Mouse (Mus musculus): ENCODE measurements around the gene Ms4a6b.
"Not testable (repeated sequence)": the region's sequence is repeated elsewhere in the genome, so short reads cannot be mapped to it uniquely, and the experiment has no call there.

Ms4a6b gene

DNA sequence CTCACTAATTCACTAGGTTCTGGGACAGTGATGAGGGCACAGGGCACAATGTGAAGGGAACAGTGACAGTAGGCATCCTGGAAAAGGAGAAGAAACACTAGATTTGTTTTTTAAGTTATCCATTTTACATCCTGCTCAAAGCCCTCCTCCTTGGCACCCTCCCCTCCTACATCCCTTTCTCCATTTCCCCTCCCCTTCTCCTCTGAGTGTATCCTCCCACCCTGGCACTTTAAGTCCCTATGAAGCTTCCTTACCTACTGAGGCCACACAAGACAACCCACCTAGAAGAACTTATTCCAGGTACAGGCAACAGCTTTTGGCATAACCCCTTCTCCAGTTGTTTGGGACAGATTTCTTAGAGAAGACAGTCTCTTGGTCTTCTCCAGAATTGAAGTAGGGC lies at the start of gene Ms4a6b:
Ms4a6b (plus strand) TSS at position 267 of the 400 bp plus-strand sequence.
- DNase-seq (ENCODE audit: low spot score in 2 of 2) = no peak

GRCm38 (mm10) chr19:11468361-11468760 lies 48.0 kb upstream of the Ms4a6b start:
- DNase-seq (ENCODE audit: low spot score in 2 of 2) = not testable (repeated sequence)

DNA sequence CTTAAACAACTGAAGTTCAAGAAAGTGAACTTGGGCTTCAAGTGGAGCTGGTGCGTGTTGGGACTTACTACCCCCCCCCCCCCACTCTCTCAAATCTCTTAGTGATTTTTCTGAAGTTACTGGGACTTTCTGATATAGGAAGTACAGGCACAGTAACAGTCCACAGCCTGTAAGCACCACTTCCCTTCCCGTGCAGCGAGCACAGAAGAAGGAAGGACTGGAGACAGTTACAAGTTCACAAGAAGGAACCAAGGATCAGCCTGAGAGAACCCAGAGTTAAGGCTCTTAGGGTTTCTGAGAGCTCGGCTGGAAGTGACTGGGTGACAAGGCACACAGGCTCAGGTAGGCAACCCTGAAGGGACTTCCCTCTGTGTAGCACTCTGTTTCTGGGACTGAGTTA lies 47.1 kb upstream of the Ms4a6b start, which contains the start of gene Ms4a6c:
Ms4a6c (plus strand) TSS at position 152 of the 400 bp plus-strand sequence.
- DNase-seq (ENCODE audit: low spot score in 2 of 2) = not testable (repeated sequence)

- no peak for DNase-seq (ENCODE audit: low spot score in 2 of 2)
Measured at GRCm38 (mm10) chr19:11479714-11480113, 36.6 kb upstream of the Ms4a6b start.

DNA sequence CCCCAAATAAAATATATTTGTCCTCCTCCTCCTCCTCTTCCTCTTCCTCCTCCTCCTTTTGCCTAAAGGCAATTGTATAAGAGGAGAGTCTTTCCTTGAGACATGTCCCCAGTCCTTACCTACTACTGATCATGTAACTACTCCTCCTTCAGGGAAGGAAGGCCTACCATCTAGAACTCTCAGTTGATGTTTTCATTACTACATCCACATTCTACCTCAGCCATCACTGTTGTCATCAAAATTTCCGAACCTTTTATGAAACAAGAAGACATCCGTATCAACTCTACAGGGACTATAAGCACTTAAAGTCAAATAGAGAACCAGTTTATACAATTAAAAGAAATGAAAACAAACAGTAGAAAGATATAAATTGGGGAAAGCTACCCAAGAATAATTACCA lies 33.6 kb upstream of the Ms4a6b start:
- DNase-seq (ENCODE audit: low spot score in 2 of 2) = no peak

- no peak for DNase-seq (ENCODE audit: low spot score in 2 of 2)
Measured at GRCm38 (mm10) chr19:11483941-11484340, 32.4 kb upstream of the Ms4a6b start.

DNA sequence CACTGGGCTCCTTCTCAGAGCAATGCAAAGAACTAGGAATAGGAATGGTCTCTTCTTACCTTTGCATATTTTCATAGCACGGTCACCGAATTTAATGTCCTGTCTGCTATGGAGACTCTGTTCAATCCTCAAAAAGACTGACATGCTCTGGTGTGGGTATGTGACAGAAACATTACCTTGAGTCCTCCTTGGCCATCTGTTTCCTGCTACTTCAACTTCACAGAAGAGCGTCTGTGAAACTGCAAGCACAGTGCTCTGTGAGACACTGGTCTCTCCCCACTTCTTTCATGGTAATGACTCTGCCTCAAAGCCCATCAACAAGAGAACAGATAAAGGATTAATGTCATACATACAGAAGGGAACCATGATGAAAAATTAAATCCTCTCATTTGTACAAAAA lies 31.9 kb upstream of the Ms4a6b start:
- DNase-seq (ENCODE audit: low spot score in 2 of 2) = no peak

DNA sequence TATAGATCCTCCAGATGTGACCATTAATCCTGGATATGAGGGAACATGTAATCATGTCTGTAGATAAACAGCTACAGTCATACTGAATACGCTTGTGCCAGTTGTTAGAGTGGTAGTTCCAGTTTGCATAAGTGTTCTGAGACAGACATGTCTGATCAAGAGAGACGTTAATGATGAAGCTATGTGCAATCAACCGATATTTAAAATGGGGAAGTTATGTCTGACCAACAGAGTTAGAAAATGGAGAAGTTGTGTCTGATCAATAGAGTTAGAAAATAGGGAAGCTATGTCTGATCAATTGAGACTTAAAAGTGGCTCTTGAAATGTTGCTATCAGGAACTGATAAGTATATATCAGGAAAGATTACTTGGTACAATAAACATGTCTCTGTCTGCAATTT lies 31.0 kb upstream of the Ms4a6b start:
- no peak for DNase-seq (ENCODE audit: low spot score in 2 of 2)

DNA sequence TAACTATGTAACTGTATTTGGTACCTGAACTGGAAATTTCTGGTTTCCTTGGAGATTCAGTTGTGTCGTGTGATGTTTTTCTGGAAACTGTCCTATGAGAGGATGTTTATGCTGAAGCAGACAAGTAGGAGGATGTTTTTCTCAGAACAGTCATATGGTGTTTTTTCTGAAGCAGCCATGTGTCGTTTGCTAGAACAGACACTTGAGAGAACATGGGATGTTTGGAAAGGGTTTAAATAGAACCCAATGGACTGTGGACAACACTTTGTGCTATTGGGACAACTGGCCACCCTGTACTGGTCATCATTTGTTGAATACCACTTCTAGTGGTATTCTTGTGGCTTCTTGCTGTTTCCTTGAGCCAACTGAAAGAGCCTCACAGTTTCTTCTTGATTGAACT lies 30.6 kb upstream of the Ms4a6b start, which contains the start of gene Gm8369:
Gm8369 (plus strand) TSS at position 193 of the 400 bp plus-strand sequence.
- no peak for DNase-seq (ENCODE audit: low spot score in 2 of 2)

- no peak for DNase-seq (ENCODE audit: low spot score in 2 of 2)
Measured at GRCm38 (mm10) chr19:11486599-11486998, 29.7 kb upstream of the Ms4a6b start.

DNA sequence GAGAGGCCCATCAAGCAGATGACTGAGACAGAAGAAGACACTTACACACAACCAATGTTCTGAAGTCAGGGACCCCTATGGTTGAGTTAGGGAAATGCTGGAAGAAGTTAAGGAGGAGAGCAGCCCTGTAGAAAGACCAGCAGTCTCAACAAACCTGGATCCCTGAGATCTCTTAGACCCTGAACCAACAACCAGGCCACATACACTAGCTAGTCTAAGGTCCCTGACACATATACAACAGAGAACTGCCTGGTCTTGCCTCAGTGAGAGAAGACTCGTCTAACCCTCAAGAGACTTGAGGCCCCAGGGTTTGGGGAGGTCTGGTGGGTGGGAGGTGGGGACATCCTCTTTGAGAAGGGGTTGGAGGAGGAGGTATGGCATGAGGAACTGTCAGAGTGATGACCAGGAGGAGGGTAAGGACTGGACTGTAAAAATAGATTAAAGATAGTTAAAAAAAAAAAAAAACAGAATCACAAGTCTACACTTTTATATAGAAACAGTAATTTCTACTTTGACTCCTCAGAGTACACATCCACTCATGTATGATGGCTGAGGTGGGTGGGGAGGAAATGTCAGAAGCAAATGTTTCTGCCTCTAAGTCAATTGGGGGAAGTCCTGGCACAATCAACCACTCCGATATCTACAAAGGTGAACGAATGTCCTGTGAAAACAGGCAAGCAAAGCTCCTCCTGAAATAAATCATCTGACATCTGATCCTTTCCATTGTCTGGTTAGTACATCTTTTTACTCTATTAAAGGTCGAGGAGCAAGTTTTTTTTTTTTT lies 24.7 kb upstream of the Ms4a6b start:
- no peak for DNase-seq (ENCODE audit: low spot score in 2 of 2)

GRCm38 (mm10) chr19:11492671-11493070 lies 23.6 kb upstream of the Ms4a6b start:
- DNase-seq (ENCODE audit: low spot score in 2 of 2) = no peak

DNA sequence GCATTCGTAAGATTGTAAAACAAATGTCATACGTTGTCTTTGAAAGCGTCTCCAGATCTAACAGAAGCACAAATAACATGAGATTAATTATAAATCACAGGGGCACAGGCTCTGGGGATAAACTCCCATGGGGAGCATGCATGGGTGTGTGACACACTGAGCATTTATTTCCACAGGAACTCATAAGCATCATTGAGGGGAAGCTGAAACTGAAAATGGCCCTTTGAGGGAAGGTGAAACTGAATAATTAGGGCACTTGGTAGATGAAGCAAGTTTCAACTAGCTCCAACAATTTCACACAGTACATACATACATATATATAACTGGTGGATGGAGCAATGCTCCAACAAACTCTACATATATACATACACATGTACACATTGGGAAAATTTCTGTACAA lies 21.8 kb upstream of the Ms4a6b start:
- no peak for DNase-seq (ENCODE audit: low spot score in 2 of 2)

- DNase-seq (ENCODE audit: low spot score in 2 of 2) = no peak
Measured at GRCm38 (mm10) chr19:11496361-11496760, 20.0 kb upstream of the Ms4a6b start.

DNA sequence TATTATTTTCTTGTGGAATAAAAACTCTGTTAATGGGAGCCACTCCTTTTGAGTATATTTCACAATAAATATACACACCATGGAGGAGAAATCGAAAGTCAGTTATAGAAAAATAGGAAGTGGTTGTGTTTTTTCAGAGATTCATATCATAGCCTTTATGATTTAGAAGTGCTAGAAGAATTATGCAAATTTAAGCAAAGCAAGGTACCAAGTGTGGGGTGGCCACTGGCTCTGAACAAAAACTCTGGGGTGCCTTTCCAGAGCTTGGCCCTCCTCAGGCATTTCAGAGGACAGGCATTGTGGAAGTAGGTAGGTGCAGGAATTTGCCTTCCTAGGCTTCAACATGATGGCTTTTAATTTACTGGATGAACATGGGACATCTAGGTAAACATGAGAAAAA lies 19.0 kb upstream of the Ms4a6b start:
- DNase-seq (ENCODE audit: low spot score in 2 of 2) = not testable (repeated sequence)

- DNase-seq (ENCODE audit: low spot score in 2 of 2) = no peak
Measured at GRCm38 (mm10) chr19:11500796-11501195, 15.5 kb upstream of the Ms4a6b start.

DNA sequence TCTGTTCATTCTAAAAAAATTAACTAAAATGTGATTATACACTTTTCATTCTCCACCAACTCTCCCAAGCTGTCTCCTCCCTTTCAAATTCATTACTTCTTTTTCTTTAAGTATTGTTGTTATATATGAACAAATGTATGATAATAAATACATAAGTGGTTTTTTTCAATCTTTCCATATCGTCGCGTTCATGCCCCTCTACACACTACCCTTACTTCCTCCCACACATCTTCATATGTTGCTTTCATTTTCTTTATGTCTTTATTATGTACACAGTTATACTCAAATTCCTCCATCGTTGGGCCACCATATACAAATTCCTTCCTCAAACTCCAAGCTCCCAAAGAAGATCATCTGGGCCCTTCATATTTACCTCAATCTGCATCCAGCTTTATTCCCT lies 15.0 kb upstream of the Ms4a6b start:
- DNase-seq (ENCODE audit: low spot score in 2 of 2) = no peak

DNA sequence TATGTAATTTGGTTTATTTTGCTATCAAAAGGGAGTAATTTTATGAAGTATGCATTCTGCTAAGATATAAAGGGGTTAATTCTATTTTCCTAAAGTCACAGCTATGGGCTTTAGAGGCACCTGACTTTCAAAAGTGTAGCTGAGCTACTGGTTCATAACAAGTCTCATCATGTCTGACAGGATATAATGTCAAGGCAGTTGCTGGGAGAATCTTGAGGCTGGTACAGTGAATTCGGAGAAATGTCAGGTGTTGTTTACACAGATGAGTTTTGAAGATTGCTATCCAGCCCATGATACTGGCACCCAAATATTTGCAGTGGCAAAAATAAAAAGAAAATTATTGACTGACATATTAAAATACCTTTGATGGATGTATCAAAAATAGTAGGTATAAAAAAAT lies 11.5 kb upstream of the Ms4a6b start:
- DNase-seq (ENCODE audit: low spot score in 2 of 2) = no peak

DNA sequence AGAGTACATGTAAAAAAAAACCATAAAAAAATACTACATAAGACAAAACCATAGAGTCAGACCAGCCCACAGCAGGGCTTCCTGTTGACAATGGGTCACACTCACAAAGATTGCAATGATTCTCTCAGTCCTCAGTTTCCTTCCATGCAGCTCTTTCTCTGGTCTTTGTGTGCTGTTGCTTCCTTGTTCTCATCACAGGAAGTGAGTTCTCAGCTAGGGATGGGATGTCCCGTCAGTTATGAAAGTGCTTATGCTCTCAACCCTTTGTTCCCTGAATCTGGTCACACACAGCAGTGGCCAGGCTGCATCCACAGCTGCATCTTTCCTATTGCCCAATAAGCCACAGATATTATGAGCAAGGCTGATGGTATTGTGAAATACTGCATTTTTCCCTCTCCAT lies 2.9 kb upstream of the Ms4a6b start:
- no peak for DNase-seq (ENCODE audit: low spot score in 2 of 2)

GRCm38 (mm10) chr19:11516845-11517244 lies 533 bp downstream of the Ms4a6b start:
- no peak for DNase-seq (ENCODE audit: low spot score in 2 of 2)

- not testable (repeated sequence) for DNase-seq (ENCODE audit: low spot score in 2 of 2)
Measured at GRCm38 (mm10) chr19:11517373-11517772, 1.1 kb downstream of the Ms4a6b start.

DNA sequence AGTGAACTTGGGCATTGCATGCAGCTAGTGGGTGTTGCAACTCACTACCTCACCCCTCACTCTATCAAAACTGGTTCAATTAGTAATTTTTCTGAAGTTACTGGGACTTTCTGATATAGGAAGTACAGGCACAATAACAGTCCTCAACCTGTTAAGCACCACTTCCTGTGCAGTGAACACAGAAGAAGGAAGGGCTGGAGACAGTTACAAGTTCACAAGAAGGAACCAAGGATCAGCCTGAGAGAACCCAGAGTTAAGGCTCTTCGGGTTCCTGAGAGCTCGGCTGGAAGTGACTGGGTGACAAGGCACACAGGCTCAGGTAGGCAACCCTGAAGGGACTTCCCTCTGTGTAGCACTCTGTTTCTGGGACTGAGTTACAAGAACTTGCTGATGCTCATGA lies 2.0 kb downstream of the Ms4a6b start:
- not testable (repeated sequence) for DNase-seq (ENCODE audit: low spot score in 2 of 2)

GRCm38 (mm10) chr19:11520146-11520545 lies 3.8 kb downstream of the Ms4a6b start:
- no peak for DNase-seq (ENCODE audit: low spot score in 2 of 2)

DNA sequence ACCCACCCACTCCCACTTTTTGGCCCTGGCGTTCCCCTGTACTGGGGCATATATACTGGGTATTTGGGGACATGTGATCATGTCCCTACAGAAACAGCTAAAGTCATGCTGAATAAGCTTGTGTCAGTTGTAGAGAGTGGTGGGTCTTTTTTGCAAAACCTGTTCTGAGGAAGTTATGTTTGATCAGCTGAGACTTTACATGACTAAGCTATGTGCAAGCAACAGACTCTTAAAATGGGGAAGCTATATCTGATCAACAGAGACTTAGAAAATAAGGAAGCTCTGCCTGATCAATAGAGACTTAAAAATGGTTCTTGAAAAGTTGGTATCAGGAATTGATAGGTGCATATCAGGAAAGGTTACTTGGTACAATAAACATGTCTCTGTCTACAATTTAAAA lies 17.1 kb downstream of the Ms4a6b start:
- DNase-seq (ENCODE audit: low spot score in 2 of 2) = no peak

All from cerebellum, postnatal 4 days (tissue).